Mouse (Mus musculus): ENCODE measurements around the gene Wnt11.

DNA sequence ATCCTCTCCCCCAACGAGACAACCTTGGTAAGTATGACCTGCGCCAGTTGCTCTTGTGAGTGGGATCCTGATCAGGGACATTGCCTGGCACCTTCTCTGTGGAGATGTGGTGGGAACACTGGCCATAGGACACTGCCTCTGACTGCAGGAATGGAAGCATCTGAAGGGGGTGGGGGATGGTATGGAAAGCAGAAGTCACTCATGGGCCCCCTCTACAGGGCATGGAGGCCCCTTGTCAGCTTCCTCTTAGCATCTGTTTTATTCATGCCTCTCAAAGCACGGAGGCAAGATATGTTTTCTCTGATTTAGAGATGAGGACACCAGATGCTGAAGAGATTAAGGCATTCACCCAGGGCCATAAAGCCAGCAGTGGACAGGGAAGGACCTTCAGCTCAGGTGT is 34.2 kb downstream of the Wnt11 start:
- TF ChIP-seq CTCF (IDR thresholded peaks at IDR 0.05; ENCODE audit: low read depth, low read length) (peak; percentile 9), POLR2A (IDR thresholded peaks at IDR 0.05; ENCODE audit: insufficient read depth, low read length) (no peak), EP300 (IDR thresholded peaks at IDR 0.05; ENCODE audit: insufficient read depth, low read depth, low read length) (no peak)
